Mouse (Mus musculus): ENCODE data around the gene Galnt16. TPM values are rescaled to one million over a fixed set of nuclear protein-coding genes. Genes with fewer than 3 reads are reported as not detected.

Gene Galnt16
- polyA plus RNA-seq, 1 experiment from 2014 or later = 6.3 TPM

DNA sequence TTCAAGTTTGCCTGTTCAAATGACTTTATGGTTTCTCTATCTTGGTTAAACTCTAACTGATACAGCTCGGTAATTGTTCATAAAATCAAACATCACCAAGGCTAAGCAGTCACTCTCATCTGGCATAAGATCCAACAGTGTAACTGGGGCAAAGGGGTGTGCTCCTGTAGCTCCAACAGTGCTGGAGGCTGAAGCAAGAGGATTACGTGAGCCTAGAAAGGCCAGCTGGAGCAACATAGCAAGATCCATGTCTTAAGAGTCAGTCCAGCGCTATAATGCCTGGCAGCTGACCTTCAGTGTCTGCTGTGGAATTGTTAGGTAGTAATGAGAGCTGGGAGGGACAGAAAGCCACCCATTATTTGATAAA is 136.6 kb downstream of the Galnt16 start:
- Histone ChIP-seq H3K4me2 (replicated peaks; ENCODE audit: low read depth) (no peak overlapping the region), H3K9me3 (ENCODE audit: control insufficient read depth, low read length) (no peaks in the 10 kb centered on the region), H3K36me3 (ENCODE audit: control insufficient read depth, insufficient read depth, low read length) (no peaks in the 10 kb centered on the region; the same call in 1 of the 2 replicates), H3K4me3 (ENCODE audit: low read depth, low read length) (no peak overlapping the region), H3K27me3 (ENCODE audit: control insufficient read depth, insufficient read depth, low read length) (no peaks in the 10 kb centered on the region), H3K9ac (ENCODE audit: low read length) (0 out of 2 replicates have a peak overlapping the region, but pooled peaks have one; percentile 4), H3K27ac (replicated peaks) (peak overlapping the region; percentile 61; the same call in 1 of the 2 replicates), H3K4me1 (replicated peaks; ENCODE audit: control insufficient read depth, insufficient read depth) (no peaks in the 10 kb centered on the region)
- WGBS = 57% methylated on average over 3 of the region's 3 CpGs
- TF ChIP-seq CTCF (IDR thresholded peaks at IDR 0.05; ENCODE audit: low read depth) (no peak), EP300 (optimal IDR thresholded peaks at IDR 0.05) (no peak)
- ATAC-seq (ENCODE audit: low FRiP score, low TSS enrichment) = peak; percentile 80
- peak; percentile 32 for DNase-seq (ENCODE audit: low spot score)

DNA sequence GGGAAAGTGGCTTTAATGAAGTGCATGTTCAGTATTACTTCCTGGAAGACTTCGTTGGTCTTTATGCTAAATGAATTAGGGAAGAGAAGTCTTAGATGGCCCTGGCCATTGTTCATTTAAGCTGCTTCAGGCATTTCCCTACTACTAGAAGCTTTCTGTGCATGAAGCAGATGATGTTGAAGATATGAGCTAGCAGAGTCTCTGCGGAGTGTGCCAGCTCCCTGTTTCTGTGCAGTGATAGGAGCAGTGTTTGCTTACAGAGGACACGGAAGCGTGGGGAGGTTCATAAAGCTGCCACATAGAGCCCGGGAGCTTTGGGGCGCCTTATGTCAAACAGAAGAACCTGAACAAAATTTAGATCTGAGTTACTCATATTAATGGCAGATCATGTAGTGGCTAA is 140.6 kb downstream of the Galnt16 start:
- Histone ChIP-seq H3K36me3 (ENCODE audit: control insufficient read depth, insufficient read depth, low read length) (0 out of 2 replicates have a peak, but pooled peaks cover 2% of the 10 kb centered on the region), H3K27me3 (ENCODE audit: control insufficient read depth, insufficient read depth, low read length) (no peaks in the 10 kb centered on the region), H3K9ac (ENCODE audit: low read length) (no peak overlapping the region), H3K4me3 (ENCODE audit: low read depth, low read length) (no peak overlapping the region), H3K9me3 (ENCODE audit: control insufficient read depth, low read length) (no peaks in the 10 kb centered on the region), H3K4me1 (replicated peaks; ENCODE audit: control insufficient read depth, insufficient read depth) (no peaks in the 10 kb centered on the region), H3K4me2 (replicated peaks; ENCODE audit: low read depth) (no peak overlapping the region), H3K27ac (replicated peaks) (peak overlapping the region; percentile 45)
- 56% methylated on average over 6 of the region's 6 CpGs for WGBS
- no peak for TF ChIP-seq CTCF (IDR thresholded peaks at IDR 0.05; ENCODE audit: low read depth)
- no peak for TF ChIP-seq EP300 (optimal IDR thresholded peaks at IDR 0.05)
- no peak for DNase-seq (ENCODE audit: low spot score)
- ATAC-seq (ENCODE audit: low FRiP score, low TSS enrichment) = no peak

DNA sequence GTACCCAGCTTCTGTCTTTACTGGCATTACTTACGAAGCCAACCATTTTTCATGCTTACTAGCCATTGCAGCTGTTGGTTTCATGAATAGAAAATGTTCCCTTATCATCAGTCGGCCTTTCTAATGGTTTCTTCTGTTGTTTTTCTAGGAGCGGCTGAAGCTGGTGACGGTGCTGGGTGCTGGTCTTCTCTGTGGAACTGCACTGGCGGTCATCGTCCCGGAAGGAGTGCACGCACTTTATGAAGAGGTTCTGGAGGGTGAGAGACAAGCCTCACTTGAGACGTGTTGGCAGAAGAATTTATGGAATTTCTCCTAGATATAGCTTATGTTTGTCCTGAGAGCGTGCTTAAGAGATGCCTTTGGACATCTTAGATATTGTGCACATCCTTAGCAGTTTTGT is 144.2 kb downstream of the Galnt16 start:
- Histone ChIP-seq H3K27ac (replicated peaks) (peak overlapping the region; percentile 66; the same call in 1 of the 2 replicates), H3K4me3 (ENCODE audit: low read depth, low read length) (no peak overlapping the region), H3K9me3 (ENCODE audit: control insufficient read depth, low read length) (no peaks in the 10 kb centered on the region), H3K27me3 (ENCODE audit: control insufficient read depth, insufficient read depth, low read length) (no peaks in the 10 kb centered on the region), H3K36me3 (ENCODE audit: control insufficient read depth, insufficient read depth, low read length) (0 out of 2 replicates have a peak, but pooled peaks cover 6% of the 10 kb centered on the region), H3K9ac (ENCODE audit: low read length) (no peak overlapping the region), H3K4me1 (replicated peaks; ENCODE audit: control insufficient read depth, insufficient read depth) (no peaks in the 10 kb centered on the region), H3K4me2 (replicated peaks; ENCODE audit: low read depth) (no peak overlapping the region)
- DNase-seq (ENCODE audit: low spot score) (peak; percentile 37), ATAC-seq (ENCODE audit: low FRiP score, low TSS enrichment) (peak; percentile 69)
- TF ChIP-seq CTCF (IDR thresholded peaks at IDR 0.05; ENCODE audit: low read depth) (no peak), EP300 (optimal IDR thresholded peaks at IDR 0.05) (no peak)
- 69% methylated on average over 10 of the region's 10 CpGs for WGBS

DNA sequence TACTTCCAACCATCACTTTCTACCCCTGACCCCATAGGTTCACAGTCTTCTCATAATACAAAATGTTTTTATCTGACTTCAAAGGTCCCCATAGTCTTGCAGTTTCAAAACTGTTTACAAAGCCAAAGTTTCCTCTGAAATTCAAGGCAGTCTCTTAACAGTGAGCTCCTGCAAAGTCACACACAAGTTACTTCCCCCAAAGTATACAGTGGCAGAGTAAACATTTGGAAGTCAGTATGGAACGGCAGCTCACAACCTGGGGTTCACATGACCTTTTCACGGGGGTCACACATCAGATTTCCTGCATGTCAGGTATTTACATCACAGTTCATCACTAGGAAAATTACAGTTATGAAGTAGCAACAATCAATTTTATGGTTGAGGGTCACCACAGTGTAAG is 145.9 kb downstream of the Galnt16 start:
- WGBS = 34% methylated on average over 2 of the region's 2 CpGs
- no peak overlapping the region for H3K4me2 ChIP-seq (replicated peaks; ENCODE audit: low read depth)
- no peaks in the 10 kb centered on the region for H3K27me3 ChIP-seq (ENCODE audit: control insufficient read depth, insufficient read depth, low read length)
- no peaks in the 10 kb centered on the region for H3K4me1 ChIP-seq (replicated peaks; ENCODE audit: control insufficient read depth, insufficient read depth)
- ATAC-seq (ENCODE audit: low FRiP score, low TSS enrichment) (peak; percentile 43; the same call in 1 of the 2 replicates), DNase-seq (ENCODE audit: low spot score) (no peak)
- 0 out of 2 replicates have a peak, but pooled peaks cover 6% of the 10 kb centered on the region for H3K36me3 ChIP-seq (ENCODE audit: control insufficient read depth, insufficient read depth, low read length)
- H3K27ac ChIP-seq (replicated peaks) = no peak overlapping the region
- H3K9ac ChIP-seq (ENCODE audit: low read length) = no peak overlapping the region
- TF ChIP-seq CTCF (IDR thresholded peaks at IDR 0.05; ENCODE audit: low read depth) = no peak
- H3K4me3 ChIP-seq (ENCODE audit: low read depth, low read length) = no peak overlapping the region
- H3K9me3 ChIP-seq (ENCODE audit: control insufficient read depth, low read length) = no peaks in the 10 kb centered on the region

DNA sequence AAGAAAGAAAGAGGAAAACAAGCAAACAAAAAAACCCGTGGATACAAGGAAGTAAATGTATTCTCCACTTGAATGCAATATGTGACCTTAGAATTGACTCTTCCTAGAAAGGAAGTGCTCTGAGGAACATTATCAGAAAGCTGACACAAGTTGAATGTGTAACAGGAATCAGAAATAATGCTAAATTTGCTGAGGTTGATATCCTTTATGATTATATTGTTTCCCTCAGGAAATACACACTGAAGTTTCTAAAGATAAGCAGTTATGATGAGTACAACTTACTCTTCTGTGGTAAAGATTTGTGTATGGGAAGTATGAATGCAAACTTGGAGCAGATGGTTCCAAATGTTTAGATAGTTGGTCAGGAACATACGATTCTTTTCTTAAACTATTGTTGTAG is 150.3 kb downstream of the Galnt16 start:
- no peak for DNase-seq (ENCODE audit: low spot score)

DNA sequence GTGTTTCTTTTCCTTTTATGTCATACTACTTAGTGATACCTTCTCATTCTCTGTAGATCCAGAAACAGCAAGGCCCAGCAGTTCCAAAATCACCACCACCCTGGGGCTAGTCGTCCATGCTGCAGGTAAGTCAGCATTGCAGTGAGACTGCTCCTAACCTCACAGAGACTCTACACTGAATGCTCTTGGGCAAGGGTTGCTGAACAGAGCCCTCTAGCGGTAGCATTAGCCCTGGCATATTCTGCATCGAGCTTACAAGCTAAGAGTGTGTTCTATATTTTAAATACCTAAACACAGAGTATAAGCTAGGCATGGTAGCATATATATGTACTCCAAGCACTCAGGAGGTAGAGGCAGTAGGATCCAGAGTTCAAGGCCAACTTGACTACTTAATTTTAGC is 155.1 kb downstream of the Galnt16 start:
- WGBS = 8% methylated on average over 3 of the region's 3 CpGs
- Histone ChIP-seq H3K4me3 (ENCODE audit: low read depth, low read length) (no peak overlapping the region), H3K36me3 (ENCODE audit: control insufficient read depth, insufficient read depth, low read length) (peaks cover 6% of the 10 kb centered on the region), H3K27ac (replicated peaks) (no peak overlapping the region), H3K4me1 (replicated peaks; ENCODE audit: control insufficient read depth, insufficient read depth) (no peaks in the 10 kb centered on the region), H3K4me2 (replicated peaks; ENCODE audit: low read depth) (no peak overlapping the region), H3K9ac (ENCODE audit: low read length) (no peak overlapping the region), H3K9me3 (ENCODE audit: control insufficient read depth, low read length) (no peaks in the 10 kb centered on the region), H3K27me3 (ENCODE audit: control insufficient read depth, insufficient read depth, low read length) (no peaks in the 10 kb centered on the region)
- peak; percentile 91 for TF ChIP-seq CTCF (IDR thresholded peaks at IDR 0.05; ENCODE audit: low read depth)
- no peak for TF ChIP-seq EP300 (optimal IDR thresholded peaks at IDR 0.05)
- peak; percentile 78 for DNase-seq (ENCODE audit: low spot score)
- peak; percentile 70; the same call in 1 of the 2 replicates for ATAC-seq (ENCODE audit: low FRiP score, low TSS enrichment)

More for the DNA sequence above, 150.3 kb downstream of the Galnt16 start:
- H3K27ac ChIP-seq (replicated peaks) = no peak overlapping the region
- H3K4me3 ChIP-seq (ENCODE audit: low read depth, low read length) = no peak overlapping the region
- H3K9me3 ChIP-seq (ENCODE audit: control insufficient read depth, low read length) = no peaks in the 10 kb centered on the region
- ATAC-seq (ENCODE audit: low FRiP score, low TSS enrichment) = no peak
- 73% methylated on average over 2 of the region's 2 CpGs for WGBS
- H3K4me2 ChIP-seq (replicated peaks; ENCODE audit: low read depth) = no peak overlapping the region
- no peaks in the 10 kb centered on the region for H3K27me3 ChIP-seq (ENCODE audit: control insufficient read depth, insufficient read depth, low read length)
- no peak for TF ChIP-seq CTCF (IDR thresholded peaks at IDR 0.05; ENCODE audit: low read depth)
- TF ChIP-seq EP300 (optimal IDR thresholded peaks at IDR 0.05) = no peak
- H3K9ac ChIP-seq (ENCODE audit: low read length) = no peak overlapping the region
- H3K36me3 ChIP-seq (ENCODE audit: control insufficient read depth, insufficient read depth, low read length) = 0 out of 2 replicates have a peak, but pooled peaks cover 5% of the 10 kb centered on the region
- no peaks in the 10 kb centered on the region for H3K4me1 ChIP-seq (replicated peaks; ENCODE audit: control insufficient read depth, insufficient read depth)

Other genes with a start within 250 kb of the Galnt16 start
- gene Dcaf5, start 81.7 kb upstream of the Galnt16 start, polyA plus RNA-seq (2015; fragmentation: Nextera tagmentation; extraction: Ambion mirVana) = 5.4 and 7.2 TPM in 2 replicates
- 9.0 and 10.6 TPM in 2 replicates for gene Exd2, start 55.2 kb upstream of the Galnt16 start, polyA plus RNA-seq (2015; fragmentation: Nextera tagmentation; extraction: Ambion mirVana)
- 15.1 and 15.6 TPM in 2 replicates for gene Slc39a9, start 125.6 kb downstream of the Galnt16 start, polyA plus RNA-seq (2015; fragmentation: Nextera tagmentation; extraction: Ambion mirVana)
- 125 and 131 TPM in 2 replicates for gene Erh, start 126.1 kb downstream of the Galnt16 start, polyA plus RNA-seq (2015; fragmentation: Nextera tagmentation; extraction: Ambion mirVana)
- gene Plekhd1, start 174.3 kb downstream of the Galnt16 start, polyA plus RNA-seq (2015; fragmentation: Nextera tagmentation; extraction: Ambion mirVana) = 2.2 and 2.3 TPM in 2 replicates
- 0.06 and 0.07 TPM in 2 replicates for gene Ccdc177, start 242.4 kb downstream of the Galnt16 start, polyA plus RNA-seq (2015; fragmentation: Nextera tagmentation; extraction: Ambion mirVana)

Data from stomach, postnatal 0 days (tissue).